Mouse (Mus musculus): Measurements from ENCODE around the gene Lrtm1. TPM values are rescaled to one million over a fixed set of nuclear protein-coding genes. Genes with fewer than 3 reads are reported as not detected.

Gene Lrtm1
- polyA plus RNA-seq, 1 experiment from 2014 or later = not detected

- Histone ChIP-seq H3K9me3 (ENCODE audit: control insufficient read depth, low read length) (no peaks in the 10 kb centered on the region), H3K9ac (ENCODE audit: low read depth, low read length) (no peak overlapping the region), H3K4me2 (ENCODE audit: low read depth, low read length) (no peak overlapping the region), H3K27ac (ENCODE audit: low read length) (no peak overlapping the region), H3K27me3 (replicated peaks; ENCODE audit: control insufficient read depth, insufficient read depth, low read length) (no peaks in the 10 kb centered on the region), H3K36me3 (ENCODE audit: control insufficient read depth, insufficient read depth, low read length) (no peaks in the 10 kb centered on the region), H3K4me3 (ENCODE audit: low read length) (no peak overlapping the region), H3K4me1 (ENCODE audit: control insufficient read depth, insufficient read depth, low read length) (no peaks in the 10 kb centered on the region)
- ATAC-seq = no peak
- WGBS = 90% methylated on average over 4 of the region's 4 CpGs
Observed at GRCm38 (mm10) chr14:29009644-29010043, 8.4 kb upstream of the Lrtm1 start.

- Histone ChIP-seq H3K27ac (ENCODE audit: low read length) (no peak overlapping the region), H3K4me1 (ENCODE audit: control insufficient read depth, insufficient read depth, low read length) (no peaks in the 10 kb centered on the region), H3K36me3 (ENCODE audit: control insufficient read depth, insufficient read depth, low read length) (no peaks in the 10 kb centered on the region), H3K27me3 (replicated peaks; ENCODE audit: control insufficient read depth, insufficient read depth, low read length) (no peaks in the 10 kb centered on the region), H3K9me3 (ENCODE audit: control insufficient read depth, low read length) (no peaks in the 10 kb centered on the region), H3K9ac (ENCODE audit: low read depth, low read length) (no peak overlapping the region), H3K4me3 (ENCODE audit: low read length) (no peak overlapping the region), H3K4me2 (ENCODE audit: low read depth, low read length) (no peak overlapping the region)
- ATAC-seq = no peak
- 91% methylated on average over 3 of the region's 3 CpGs for WGBS
Observed at GRCm38 (mm10) chr14:29013161-29013560, 4.8 kb upstream of the Lrtm1 start.

GRCm38 (mm10) chr14:29014680-29015079 is 3.3 kb upstream of the Lrtm1 start:
- ATAC-seq = no peak; the same call in 1 of the 2 replicates

GRCm38 (mm10) chr14:29015896-29016295 is 2.1 kb upstream of the Lrtm1 start:
- H3K36me3 ChIP-seq (ENCODE audit: control insufficient read depth, insufficient read depth, low read length) = no peaks in the 10 kb centered on the region
- ATAC-seq = no peak
- no peak overlapping the region for H3K27ac ChIP-seq (ENCODE audit: low read length)
- H3K9me3 ChIP-seq (ENCODE audit: control insufficient read depth, low read length) = no peaks in the 10 kb centered on the region
- H3K9ac ChIP-seq (ENCODE audit: low read depth, low read length) = no peak overlapping the region
- H3K4me3 ChIP-seq (ENCODE audit: low read length) = no peak overlapping the region
- H3K4me2 ChIP-seq (ENCODE audit: low read depth, low read length) = no peak overlapping the region
- 55% methylated on average over 5 of the region's 5 CpGs for WGBS
- H3K4me1 ChIP-seq (ENCODE audit: control insufficient read depth, insufficient read depth, low read length) = no peaks in the 10 kb centered on the region
- H3K27me3 ChIP-seq (replicated peaks; ENCODE audit: control insufficient read depth, insufficient read depth, low read length) = no peaks in the 10 kb centered on the region

More at GRCm38 (mm10) chr14:29014680-29015079, 3.3 kb upstream of the Lrtm1 start:
- Histone ChIP-seq H3K36me3 (ENCODE audit: control insufficient read depth, insufficient read depth, low read length) (no peaks in the 10 kb centered on the region), H3K4me2 (ENCODE audit: low read depth, low read length) (no peak overlapping the region), H3K4me1 (ENCODE audit: control insufficient read depth, insufficient read depth, low read length) (no peaks in the 10 kb centered on the region), H3K4me3 (ENCODE audit: low read length) (no peak overlapping the region), H3K27me3 (replicated peaks; ENCODE audit: control insufficient read depth, insufficient read depth, low read length) (no peaks in the 10 kb centered on the region), H3K9ac (ENCODE audit: low read depth, low read length) (no peak overlapping the region), H3K9me3 (ENCODE audit: control insufficient read depth, low read length) (no peaks in the 10 kb centered on the region), H3K27ac (ENCODE audit: low read length) (no peak overlapping the region)
- 69% methylated on average over 2 of the region's 2 CpGs for WGBS

GRCm38 (mm10) chr14:29018316-29019000 is 450 bp downstream of the Lrtm1 start:
- no peak for ATAC-seq
- Histone ChIP-seq H3K4me2 (ENCODE audit: low read depth, low read length) (no peak overlapping the region), H3K4me3 (ENCODE audit: low read length) (no peak overlapping the region), H3K36me3 (ENCODE audit: control insufficient read depth, insufficient read depth, low read length) (no peaks in the 10 kb centered on the region), H3K27me3 (replicated peaks; ENCODE audit: control insufficient read depth, insufficient read depth, low read length) (no peaks in the 10 kb centered on the region), H3K27ac (ENCODE audit: low read length) (no peak overlapping the region), H3K9ac (ENCODE audit: low read depth, low read length) (no peak overlapping the region), H3K9me3 (ENCODE audit: control insufficient read depth, low read length) (no peaks in the 10 kb centered on the region), H3K4me1 (ENCODE audit: control insufficient read depth, insufficient read depth, low read length) (no peaks in the 10 kb centered on the region)
- WGBS = 61% methylated on average over 7 of the region's 7 CpGs

GRCm38 (mm10) chr14:29021295-29021694 is 3.3 kb downstream of the Lrtm1 start:
- Histone ChIP-seq H3K4me2 (ENCODE audit: low read depth, low read length) (no peak overlapping the region), H3K9me3 (ENCODE audit: control insufficient read depth, low read length) (no peaks in the 10 kb centered on the region), H3K27ac (ENCODE audit: low read length) (no peak overlapping the region), H3K4me1 (ENCODE audit: control insufficient read depth, insufficient read depth, low read length) (no peaks in the 10 kb centered on the region), H3K36me3 (ENCODE audit: control insufficient read depth, insufficient read depth, low read length) (no peaks in the 10 kb centered on the region), H3K27me3 (replicated peaks; ENCODE audit: control insufficient read depth, insufficient read depth, low read length) (no peaks in the 10 kb centered on the region), H3K9ac (ENCODE audit: low read depth, low read length) (no peak overlapping the region), H3K4me3 (ENCODE audit: low read length) (no peak overlapping the region)
- 83% methylated on average over 4 of the region's 4 CpGs for WGBS
- no peak for ATAC-seq

GRCm38 (mm10) chr14:29023246-29023645 is 5.2 kb downstream of the Lrtm1 start:
- H3K4me3 ChIP-seq (ENCODE audit: low read length) = no peak overlapping the region
- H3K4me1 ChIP-seq (ENCODE audit: control insufficient read depth, insufficient read depth, low read length) = no peaks in the 10 kb centered on the region
- H3K9ac ChIP-seq (ENCODE audit: low read depth, low read length) = no peak overlapping the region
- no peaks in the 10 kb centered on the region for H3K9me3 ChIP-seq (ENCODE audit: control insufficient read depth, low read length)
- no peak overlapping the region for H3K4me2 ChIP-seq (ENCODE audit: low read depth, low read length)
- no peak overlapping the region for H3K27ac ChIP-seq (ENCODE audit: low read length)
- no peaks in the 10 kb centered on the region for H3K36me3 ChIP-seq (ENCODE audit: control insufficient read depth, insufficient read depth, low read length)
- ATAC-seq = no peak
- WGBS = 92% methylated on average over 4 of the region's 4 CpGs
- H3K27me3 ChIP-seq (replicated peaks; ENCODE audit: control insufficient read depth, insufficient read depth, low read length) = no peaks in the 10 kb centered on the region

GRCm38 (mm10) chr14:29025335-29025734 is 7.3 kb downstream of the Lrtm1 start:
- H3K27me3 ChIP-seq (replicated peaks; ENCODE audit: control insufficient read depth, insufficient read depth, low read length) = no peaks in the 10 kb centered on the region
- H3K4me2 ChIP-seq (ENCODE audit: low read depth, low read length) = no peak overlapping the region
- H3K27ac ChIP-seq (ENCODE audit: low read length) = no peak overlapping the region
- H3K4me3 ChIP-seq (ENCODE audit: low read length) = no peak overlapping the region
- ATAC-seq = no peak
- H3K9ac ChIP-seq (ENCODE audit: low read depth, low read length) = no peak overlapping the region
- H3K9me3 ChIP-seq (ENCODE audit: control insufficient read depth, low read length) = no peaks in the 10 kb centered on the region
- H3K36me3 ChIP-seq (ENCODE audit: control insufficient read depth, insufficient read depth, low read length) = no peaks in the 10 kb centered on the region
- WGBS = 83% methylated on average over 6 of the region's 6 CpGs
- H3K4me1 ChIP-seq (ENCODE audit: control insufficient read depth, insufficient read depth, low read length) = no peaks in the 10 kb centered on the region

- no peak overlapping the region for H3K27ac ChIP-seq (ENCODE audit: low read length)
- H3K27me3 ChIP-seq (replicated peaks; ENCODE audit: control insufficient read depth, insufficient read depth, low read length) = no peaks in the 10 kb centered on the region
- no peaks in the 10 kb centered on the region for H3K9me3 ChIP-seq (ENCODE audit: control insufficient read depth, low read length)
- H3K4me1 ChIP-seq (ENCODE audit: control insufficient read depth, insufficient read depth, low read length) = no peaks in the 10 kb centered on the region
- H3K36me3 ChIP-seq (ENCODE audit: control insufficient read depth, insufficient read depth, low read length) = no peaks in the 10 kb centered on the region
- ATAC-seq = no peak
- H3K9ac ChIP-seq (ENCODE audit: low read depth, low read length) = no peak overlapping the region
- H3K4me3 ChIP-seq (ENCODE audit: low read length) = no peak overlapping the region
- WGBS = 85% methylated on average over 5 of the region's 5 CpGs
- no peak overlapping the region for H3K4me2 ChIP-seq (ENCODE audit: low read depth, low read length)
Observed at GRCm38 (mm10) chr14:29027276-29027675, 9.3 kb downstream of the Lrtm1 start.
